Mouse (Mus musculus): ENCODE data around the gene Kdm5b.

The Kdm5b gene

GRCm38 (mm10) chr1:134597339-134598054 lies 37.5 kb downstream of the Kdm5b start:
- DNase-seq: no peak

GRCm38 (mm10) chr1:134604086-134604485 lies 44.1 kb downstream of the Kdm5b start:
- DNase-seq: no peak

- no peak for DNase-seq
These were observed 45.7 kb downstream of the Kdm5b start for GRCm38 (mm10) chr1:134605670-134606069.

- DNase-seq: no peak
These were observed 46.4 kb downstream of the Kdm5b start for GRCm38 (mm10) chr1:134606381-134606780.

GRCm38 (mm10) chr1:134607279-134607678 lies 47.3 kb downstream of the Kdm5b start:
- no peak for DNase-seq

GRCm38 (mm10) chr1:134609172-134609571 lies 49.2 kb downstream of the Kdm5b start:
- no peak for DNase-seq

GRCm38 (mm10) chr1:134614554-134614953 lies 54.6 kb downstream of the Kdm5b start:
- no peak for DNase-seq

GRCm38 (mm10) chr1:134614988-134615387 lies 55.0 kb downstream of the Kdm5b start:
- DNase-seq: no peak

GRCm38 (mm10) chr1:134617656-134618055 lies 57.7 kb downstream of the Kdm5b start:
- no peak for DNase-seq

GRCm38 (mm10) chr1:134625325-134625724 lies 65.4 kb downstream of the Kdm5b start:
- DNase-seq: no peak

GRCm38 (mm10) chr1:134629455-134629854 lies 69.5 kb downstream of the Kdm5b start:
- no peak for DNase-seq

GRCm38 (mm10) chr1:134634296-134634695 lies 74.3 kb downstream of the Kdm5b start:
- DNase-seq: no peak

GRCm38 (mm10) chr1:134636245-134636644 lies 76.3 kb downstream of the Kdm5b start:
- DNase-seq: no peak

- peak; percentile 38 for DNase-seq
These were observed 76.7 kb downstream of the Kdm5b start for GRCm38 (mm10) chr1:134636684-134637083.

GRCm38 (mm10) chr1:134638041-134638440 lies 78.1 kb downstream of the Kdm5b start:
- DNase-seq: no peak

- DNase-seq: peak; percentile 56
These were observed 78.6 kb downstream of the Kdm5b start for GRCm38 (mm10) chr1:134638522-134638921.

GRCm38 (mm10) chr1:134639460-134639859 lies 79.5 kb downstream of the Kdm5b start:
- no peak for DNase-seq

- DNase-seq: no peak
These were observed 81.5 kb downstream of the Kdm5b start for GRCm38 (mm10) chr1:134641507-134641906.

GRCm38 (mm10) chr1:134643702-134644101 lies 83.7 kb downstream of the Kdm5b start:
- no peak for DNase-seq

- no peak for DNase-seq
These were observed 85.6 kb downstream of the Kdm5b start for GRCm38 (mm10) chr1:134645408-134646200.

GRCm38 (mm10) chr1:134646261-134646962 lies 86.4 kb downstream of the Kdm5b start, which contains the start of gene Syt2:
Gene Syt2, plus strand, starts transcription at chr1:134646677.
- peak; percentile 52 for DNase-seq

GRCm38 (mm10) chr1:134646963-134647282 lies 87.0 kb downstream of the Kdm5b start:
- no peak for DNase-seq

- DNase-seq: no peak
These were observed 87.6 kb downstream of the Kdm5b start for GRCm38 (mm10) chr1:134647591-134647990.

- no peak for DNase-seq
These were observed 90.8 kb downstream of the Kdm5b start for GRCm38 (mm10) chr1:134650816-134651215.
